Mouse (Mus musculus) activated CD4-positive, CD25-positive, alpha-beta regulatory T cell, adult 4 months (primary cell): Measurements from ENCODE around the gene Duox2. TPM values are rescaled to one million over a fixed set of nuclear protein-coding genes. Genes with fewer than 3 reads are reported as not detected.
A peak's percentile ranks its signal among the peaks of the same experiment; 100 is the strongest.

Source experiments
- ATAC-seq: one replicate; pipeline ENCODE4 v1.8.0; 2017
- polyA plus RNA-seq, 2 experiments: library from polyadenylated mRNA; unstranded; fragments of 100-300 nt; shearing (Covaris generic); gene quantifications; one replicate each; pipeline ENCODE4 v1.2.1; 2017

Duox2 gene
- polyA plus RNA-seq, 2 experiments from 2014 or later: not detected

DNA sequence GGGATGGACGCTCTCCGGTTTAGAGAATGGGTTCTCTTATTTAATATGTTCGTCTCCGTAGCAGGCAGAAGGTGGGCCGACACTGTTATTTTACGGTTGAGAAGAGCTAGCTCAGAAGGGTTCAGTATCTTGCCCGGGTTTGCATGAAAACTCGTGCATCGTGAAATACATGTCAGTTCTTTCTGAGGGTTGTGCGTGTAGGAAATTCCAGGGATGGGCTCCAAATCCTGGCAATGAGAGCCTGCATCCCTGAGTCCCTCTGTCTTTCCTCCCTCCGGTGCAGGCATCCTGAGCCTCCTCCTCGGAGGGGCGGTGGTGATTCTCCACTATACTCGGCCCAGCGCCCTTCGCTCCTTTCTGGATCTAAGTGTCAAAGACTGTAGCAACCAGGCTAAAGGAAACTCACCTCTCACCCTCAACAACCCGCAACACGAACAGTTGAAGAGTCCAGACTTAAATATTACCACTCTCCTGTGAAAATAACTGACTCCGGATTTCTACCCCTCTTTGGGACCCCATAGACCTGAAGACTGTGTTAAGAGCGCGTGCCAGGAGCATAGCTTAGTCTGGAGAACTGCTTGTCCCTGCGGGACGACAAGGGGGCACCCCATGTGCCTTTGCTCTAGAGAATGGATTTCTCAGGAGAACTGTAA lies 3.8 kb upstream of the Duox2 start:
- ATAC-seq: no peak

DNA sequence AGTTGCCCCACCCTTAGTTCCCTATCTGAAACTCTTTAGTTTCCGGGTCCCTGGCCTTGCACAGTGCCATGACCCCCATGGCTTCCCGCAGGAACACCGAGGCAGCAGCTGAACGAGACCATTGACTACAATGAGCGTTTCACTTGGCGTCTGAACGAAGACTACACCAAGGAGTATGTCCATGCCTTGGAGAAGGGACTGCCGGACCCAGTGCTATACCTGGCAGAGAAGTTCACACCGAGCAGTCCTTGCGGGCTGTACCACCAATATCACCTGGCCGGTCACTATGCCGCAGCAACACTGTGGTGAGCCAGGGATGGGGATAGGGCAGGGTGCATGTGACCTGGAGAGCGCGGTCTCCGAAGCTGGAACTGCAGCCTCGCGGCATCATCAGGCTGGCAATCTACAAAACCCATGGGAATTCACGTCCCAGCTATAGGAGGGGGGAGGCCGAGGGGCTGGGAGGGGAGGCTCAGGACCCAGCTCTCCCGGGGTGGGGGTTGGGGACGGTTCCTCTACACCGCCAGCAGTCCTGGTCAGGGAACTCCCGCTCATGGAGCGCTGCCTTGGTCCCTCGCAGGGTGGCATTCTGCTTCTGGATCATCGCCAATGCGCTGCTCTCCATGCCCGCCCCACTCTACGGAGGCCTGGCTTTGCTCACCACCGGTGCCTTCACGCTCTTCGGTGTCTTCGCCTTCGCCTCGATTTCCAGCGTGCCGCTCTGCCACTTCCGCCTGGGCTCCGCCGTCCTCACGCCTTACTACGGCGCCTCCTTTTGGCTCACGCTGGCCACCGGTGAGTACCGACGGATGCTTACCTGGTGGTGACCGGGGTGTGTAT lies 3.1 kb upstream of the Duox2 start:
- ATAC-seq: peak; percentile 31

DNA sequence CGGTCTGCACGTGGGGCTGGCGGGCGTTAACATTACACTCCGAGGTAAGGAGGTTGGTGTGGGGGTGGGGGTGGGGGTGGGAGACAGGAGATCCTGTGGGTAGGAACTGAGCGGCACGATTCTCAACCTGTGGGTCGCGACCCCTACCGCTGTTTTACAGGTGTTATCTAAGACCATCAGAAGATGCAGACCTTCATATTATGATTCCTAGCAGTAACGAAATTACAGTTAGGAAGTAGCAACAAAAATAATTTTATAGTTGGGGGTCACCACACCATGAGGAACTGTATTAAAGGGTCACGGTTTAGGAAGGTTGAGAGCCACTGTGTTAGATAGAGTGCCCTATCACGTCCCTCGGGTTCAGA lies 2.4 kb upstream of the Duox2 start:
- no peak for ATAC-seq

GRCm38 (mm10) chr2:122299911-122300655 lies 1.8 kb upstream of the Duox2 start:
- no peak for ATAC-seq

GRCm38 (mm10) chr2:122298596-122299490 lies 594 bp upstream of the Duox2 start, which contains the start of gene Duoxa2:
TSS of gene Duoxa2 (plus strand) at chr2:122298900.
- peak; percentile 36 for ATAC-seq

DNA sequence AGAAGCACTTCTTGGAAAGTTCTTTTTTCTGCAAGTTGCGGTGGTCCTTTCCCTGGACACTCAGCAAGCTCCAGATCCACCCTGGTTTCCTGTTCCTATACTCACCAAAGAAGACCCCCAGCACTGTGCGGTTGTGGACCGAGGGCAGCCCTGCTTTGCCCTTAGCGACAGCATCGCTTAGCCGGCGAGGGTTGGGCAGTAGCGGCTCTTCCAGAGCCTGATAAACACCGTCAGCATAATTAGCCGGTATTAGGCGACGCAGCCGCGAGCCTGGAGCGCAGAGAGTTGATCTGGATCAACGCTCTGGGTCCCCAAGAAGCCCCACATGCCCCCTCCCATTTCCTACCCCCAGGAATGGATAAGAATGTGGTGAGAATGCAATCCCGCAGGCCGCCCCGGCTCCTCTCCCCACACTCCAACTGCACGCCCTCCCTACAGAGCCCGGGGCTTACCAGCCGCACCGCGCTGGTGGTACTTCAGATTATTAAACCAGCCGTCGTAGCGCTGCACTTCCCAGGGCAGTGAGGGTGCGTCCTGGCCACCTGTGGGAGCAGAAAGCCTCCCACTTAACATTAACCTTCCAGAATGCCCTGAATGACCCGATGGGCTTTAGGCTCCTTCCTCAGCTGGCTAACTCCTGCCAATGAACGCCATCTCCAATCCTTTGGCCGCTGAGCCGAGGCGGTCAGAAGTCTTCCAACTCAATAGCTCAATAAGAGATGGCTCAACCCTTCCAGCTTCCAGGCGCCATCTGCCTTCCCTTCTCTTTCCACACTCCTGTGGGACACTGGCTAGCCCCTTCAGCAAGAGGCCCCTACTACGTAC lies 766 bp downstream of the Duox2 start:
- no peak for ATAC-seq

GRCm38 (mm10) chr2:122294916-122295315 lies 3.3 kb downstream of the Duox2 start:
- ATAC-seq: no peak

GRCm38 (mm10) chr2:122286137-122286536 lies 12.1 kb downstream of the Duox2 start:
- no peak for ATAC-seq

DNA sequence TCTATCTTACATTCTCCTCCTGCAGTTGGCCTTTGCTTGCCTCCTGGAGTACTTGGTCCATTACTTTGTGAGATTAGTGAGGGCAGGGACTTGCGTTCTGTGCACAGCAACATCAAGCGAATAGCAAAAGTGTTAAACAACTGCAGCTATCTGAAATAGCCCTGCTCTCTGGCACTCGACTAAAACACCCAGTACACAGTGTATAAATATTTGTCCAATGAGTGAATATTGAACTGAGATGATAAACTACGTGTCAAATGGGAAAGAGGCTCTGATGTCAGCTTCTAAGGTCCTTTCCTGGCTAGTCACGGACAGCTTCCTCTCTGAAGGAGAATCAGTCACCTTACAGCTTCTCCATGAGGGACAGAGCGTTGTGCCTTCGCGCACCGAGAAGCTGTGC lies 14.2 kb downstream of the Duox2 start:
- no peak for ATAC-seq

- no peak for ATAC-seq
Measured at GRCm38 (mm10) chr2:122278769-122279168, 19.5 kb downstream of the Duox2 start.

- ATAC-seq: no peak
Measured at GRCm38 (mm10) chr2:122266407-122267193, 31.6 kb downstream of the Duox2 start.

- no peak for ATAC-seq
Measured at GRCm38 (mm10) chr2:122264690-122265089, 33.6 kb downstream of the Duox2 start.

DNA sequence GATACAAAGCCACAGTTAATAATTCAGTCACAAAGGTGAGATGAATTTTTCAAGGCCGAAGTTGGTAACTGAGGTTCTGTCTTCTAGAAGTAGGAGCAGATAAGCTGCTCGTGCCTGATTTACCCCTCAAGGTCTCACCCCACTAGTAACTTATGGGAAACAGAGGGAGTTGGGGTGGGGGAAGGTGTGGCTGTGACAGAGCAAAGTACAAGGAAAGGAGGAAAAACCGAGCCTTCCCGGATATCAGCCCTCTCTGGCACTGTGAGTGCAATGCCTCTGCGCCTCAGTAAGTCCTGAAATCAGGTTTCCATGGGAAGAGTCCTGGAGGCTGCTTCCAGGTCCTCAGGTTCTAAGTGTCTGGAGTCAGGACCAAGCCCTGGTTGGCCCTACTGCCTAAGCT lies 37.5 kb downstream of the Duox2 start:
- no peak for ATAC-seq

GRCm38 (mm10) chr2:122255997-122256396 lies 42.3 kb downstream of the Duox2 start:
- ATAC-seq: no peak

- ATAC-seq: no peak
Measured at GRCm38 (mm10) chr2:122247786-122248185, 50.5 kb downstream of the Duox2 start.

- peak; percentile 86 for ATAC-seq
Measured at GRCm38 (mm10) chr2:122243671-122244131, 54.5 kb downstream of the Duox2 start.

DNA sequence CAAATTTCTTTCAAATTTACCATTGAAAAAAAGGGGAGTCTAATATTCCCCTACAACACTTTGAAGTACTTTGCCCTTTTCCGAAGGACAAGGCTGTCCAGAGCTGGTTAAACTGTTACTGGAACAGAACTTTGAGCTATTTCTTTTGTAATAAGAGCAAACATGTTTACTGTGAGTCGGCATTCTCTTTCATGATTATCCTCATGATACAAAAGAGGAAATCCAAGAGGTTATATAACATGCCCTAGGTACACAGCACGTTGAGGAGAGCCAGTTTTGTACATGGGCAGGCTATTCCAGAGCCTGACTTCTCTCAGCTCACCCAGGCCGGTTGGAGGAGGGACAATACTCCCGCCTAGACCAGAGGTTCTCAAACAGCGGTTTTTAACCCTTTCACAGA lies 56.3 kb downstream of the Duox2 start:
- no peak for ATAC-seq

DNA sequence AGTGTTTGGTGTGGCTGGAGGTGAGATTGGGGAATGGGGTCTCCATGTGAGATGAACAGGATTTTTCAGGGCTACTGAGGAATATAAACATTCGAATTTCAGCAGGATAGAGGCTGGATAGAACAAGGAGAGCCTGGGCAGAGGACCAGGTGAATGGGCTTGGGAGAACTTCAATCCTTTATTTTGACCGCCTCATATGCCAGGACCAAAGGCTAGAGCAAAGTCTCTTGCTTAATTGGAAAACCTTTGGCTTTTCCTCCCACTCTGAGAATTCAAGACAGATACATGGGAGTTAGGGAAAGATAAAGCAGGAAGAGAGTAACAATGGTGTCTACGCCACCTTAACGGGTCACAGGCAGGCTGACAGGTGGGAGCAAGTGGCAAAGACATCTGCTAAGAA lies 57.0 kb downstream of the Duox2 start:
- no peak for ATAC-seq

GRCm38 (mm10) chr2:122240735-122241134 lies 57.5 kb downstream of the Duox2 start:
- no peak for ATAC-seq

GRCm38 (mm10) chr2:122237891-122238470 lies 60.3 kb downstream of the Duox2 start:
- no peak for ATAC-seq
